Mouse (Mus musculus) spleen, embryonic (tissue): ENCODE measurements around the gene Runx2.

Experiments
- CTCF ChIA-PET: fragments of 350-600 bp; sonication (Branson Sonifier 250); formaldehyde crosslinking; loops from one replicate; lab custom pipeline; 2022; lab: Charles Lee

Gene Runx2

GRCm38 (mm10) chr17:44718036-44718435 lies 96.6 kb downstream of the Runx2 start:
- CTCF ChIA-PET, result interaction anchor here (0.7 kb wide), 1 partner anchor 74 kb away, joined by 3 read pairs; no protein-coding TSS in a partner anchor

- CTCF ChIA-PET, result no interaction called here
Measured at GRCm38 (mm10) chr17:44714116-44714515, 100.5 kb downstream of the Runx2 start.

GRCm38 (mm10) chr17:44713404-44713803 lies 101.2 kb downstream of the Runx2 start:
- CTCF ChIA-PET, result no interaction called here

- CTCF ChIA-PET, result no interaction called here
Measured at GRCm38 (mm10) chr17:44709516-44710252, 104.9 kb downstream of the Runx2 start.

GRCm38 (mm10) chr17:44707956-44708355 lies 106.6 kb downstream of the Runx2 start:
- CTCF ChIA-PET, result no interaction called here

- CTCF ChIA-PET, result no interaction called here
Measured at GRCm38 (mm10) chr17:44706531-44706930, 108.1 kb downstream of the Runx2 start.

GRCm38 (mm10) chr17:44702506-44703298 lies 111.9 kb downstream of the Runx2 start:
- CTCF ChIA-PET, result no interaction called here

GRCm38 (mm10) chr17:44701531-44701930 lies 113.1 kb downstream of the Runx2 start:
- CTCF ChIA-PET, result no interaction called here

- CTCF ChIA-PET, result no interaction called here
Measured at GRCm38 (mm10) chr17:44700326-44700725, 114.3 kb downstream of the Runx2 start.

- CTCF ChIA-PET, result no interaction called here
Measured at GRCm38 (mm10) chr17:44697053-44697452, 117.5 kb downstream of the Runx2 start.

- CTCF ChIA-PET, result no interaction called here
Measured at GRCm38 (mm10) chr17:44693552-44693951, 121.0 kb downstream of the Runx2 start.

GRCm38 (mm10) chr17:44691517-44691916 lies 123.1 kb downstream of the Runx2 start:
- CTCF ChIA-PET, result no interaction called here

GRCm38 (mm10) chr17:44690410-44691035 lies 124.1 kb downstream of the Runx2 start:
- CTCF ChIA-PET, result no interaction called here

- CTCF ChIA-PET, result no interaction called here
Measured at GRCm38 (mm10) chr17:44688306-44688705, 126.3 kb downstream of the Runx2 start.

- CTCF ChIA-PET, result no interaction called here
Measured at GRCm38 (mm10) chr17:44685514-44685913, 129.1 kb downstream of the Runx2 start.

GRCm38 (mm10) chr17:44683026-44683425 lies 131.6 kb downstream of the Runx2 start:
- CTCF ChIA-PET, result interaction anchor here (0.6 kb wide), 2 partner anchors 47 to 199 kb away, joined by 5 to 16 read pairs; no protein-coding TSS in a partner anchor

- CTCF ChIA-PET, result no interaction called here
Measured at GRCm38 (mm10) chr17:44677782-44678181, 136.8 kb downstream of the Runx2 start.

GRCm38 (mm10) chr17:44672806-44673205 lies 141.8 kb downstream of the Runx2 start:
- CTCF ChIA-PET, result no interaction called here

GRCm38 (mm10) chr17:44671946-44672692 lies 142.5 kb downstream of the Runx2 start:
- CTCF ChIA-PET, result interaction anchor here (0.8 kb wide), 1 partner anchor 28 kb away, joined by 4 read pairs; no protein-coding TSS in a partner anchor

- CTCF ChIA-PET, result no interaction called here
Measured at GRCm38 (mm10) chr17:44669985-44670384, 144.6 kb downstream of the Runx2 start.

- CTCF ChIA-PET, result no interaction called here
Measured at GRCm38 (mm10) chr17:44667346-44667745, 147.3 kb downstream of the Runx2 start.
